Mouse (Mus musculus) cerebellum, adult 9-10 months (tissue): Measurements from ENCODE around the gene Mex3a.

Experiments used
- DNase-seq: peaks from one replicate; pipeline ENCODE4 v3.0.0; 2022

Mex3a gene

GRCm38 (mm10) chr3:88529204-88530000, 2.8 kb upstream of the Mex3a start:
- DNase-seq: no peak

DNA sequence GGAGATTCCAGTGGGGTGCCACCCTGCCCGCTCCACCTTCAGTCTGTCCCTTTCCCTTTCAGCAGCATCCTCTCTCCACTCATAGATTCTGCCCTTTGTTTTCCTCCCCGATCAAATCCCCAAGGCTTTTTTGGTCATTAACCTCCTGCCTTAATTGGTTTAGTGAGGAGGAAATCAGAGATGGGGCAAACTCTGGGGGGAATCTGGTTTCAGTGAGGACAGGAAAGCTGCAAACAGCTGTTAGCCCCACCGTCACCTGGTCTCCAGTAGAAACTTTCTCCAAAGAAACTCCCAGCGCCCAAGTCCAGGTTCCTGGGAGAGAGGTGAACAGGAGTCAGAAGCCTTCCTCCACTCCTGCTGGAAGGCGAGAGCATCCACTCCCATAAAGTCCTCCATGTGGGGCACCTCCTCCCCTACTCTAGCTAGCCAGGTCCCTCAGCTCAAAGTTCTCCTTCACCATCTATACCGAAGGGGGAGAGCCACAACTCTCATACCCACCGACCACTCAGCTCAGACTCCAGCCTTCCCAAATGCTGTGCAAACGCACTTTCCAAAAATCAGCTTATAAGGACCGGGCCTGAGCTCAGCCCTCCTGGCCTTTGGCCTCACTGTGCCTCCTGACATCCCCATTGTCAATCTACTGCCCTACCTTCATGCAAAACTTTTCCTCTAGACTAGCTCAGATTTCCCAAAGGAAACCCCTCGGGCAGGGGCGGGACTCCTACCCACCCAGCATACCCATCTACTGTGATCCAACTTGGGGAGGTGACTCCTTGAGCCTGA, 1.9 kb upstream of the Mex3a start:
- no peak for DNase-seq

DNA sequence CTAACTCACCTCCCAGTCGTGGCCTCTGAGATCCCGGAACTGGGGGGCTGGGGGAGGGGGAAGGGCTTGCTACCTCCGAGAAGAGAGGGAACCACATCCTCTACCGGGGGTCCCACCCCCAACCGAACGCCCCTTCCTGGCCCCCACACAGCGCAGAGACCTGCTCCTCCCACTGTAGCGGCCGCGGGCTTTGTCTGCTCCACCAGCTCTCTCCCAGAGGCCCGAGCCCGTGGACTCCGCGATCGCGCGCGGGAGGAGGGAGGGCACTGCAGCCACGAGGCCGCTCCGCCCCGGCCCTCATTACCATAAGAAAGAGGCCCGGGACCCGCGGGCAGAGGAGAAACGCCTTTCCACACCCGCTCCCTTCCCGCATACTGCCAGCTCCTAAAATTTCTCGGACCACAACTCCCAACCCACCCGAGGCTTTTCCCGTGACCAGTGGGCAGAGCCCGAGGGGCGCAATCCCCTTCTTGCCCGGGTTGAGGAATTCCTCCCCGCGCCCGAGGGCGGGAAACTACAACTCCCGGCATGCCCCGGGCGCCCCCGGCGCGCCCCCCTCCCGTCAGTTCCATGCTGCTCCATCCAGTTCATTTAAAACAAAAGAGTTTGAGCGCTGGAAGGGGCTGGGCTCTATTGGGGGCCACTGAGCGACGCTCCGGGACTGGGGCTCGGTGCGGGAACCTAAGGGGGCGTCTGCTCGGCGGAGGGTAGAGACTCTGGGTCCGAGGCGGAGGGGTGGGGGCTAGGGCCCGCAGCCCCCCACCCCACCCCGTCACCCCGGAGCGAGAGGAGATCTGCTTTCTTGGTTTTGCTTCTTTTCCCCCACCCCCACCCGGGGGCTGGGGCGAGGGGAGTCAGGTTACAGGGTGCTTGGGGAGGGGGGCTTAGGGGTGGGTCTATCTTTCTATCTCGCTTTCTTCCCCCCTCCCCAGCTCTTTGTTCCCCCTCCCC, 572 bp upstream of the Mex3a start:
- DNase-seq: peak; percentile 86

GRCm38 (mm10) chr3:88532689-88533511, 705 bp downstream of the Mex3a start:
- no peak for DNase-seq

DNA sequence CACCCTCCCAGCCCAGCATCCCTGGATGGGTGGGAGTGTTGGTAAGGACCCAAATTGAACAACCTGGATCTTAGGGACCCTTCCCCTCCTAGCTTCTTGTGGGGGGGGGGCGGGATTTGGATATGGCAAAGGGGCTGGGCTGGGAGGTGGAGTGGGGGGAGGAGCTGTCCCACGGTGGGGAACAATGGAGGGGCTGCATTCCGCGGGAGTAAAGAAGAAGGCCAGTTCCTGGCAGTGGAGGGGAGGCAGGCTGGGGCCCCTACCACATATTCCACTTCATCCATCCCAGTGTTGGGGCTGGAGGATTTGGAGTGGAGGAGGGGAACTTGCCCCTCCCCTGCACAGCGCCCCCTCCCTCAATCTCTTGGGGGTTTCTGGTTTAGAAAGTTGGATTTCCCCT, 1.5 kb downstream of the Mex3a start:
- no peak for DNase-seq

DNA sequence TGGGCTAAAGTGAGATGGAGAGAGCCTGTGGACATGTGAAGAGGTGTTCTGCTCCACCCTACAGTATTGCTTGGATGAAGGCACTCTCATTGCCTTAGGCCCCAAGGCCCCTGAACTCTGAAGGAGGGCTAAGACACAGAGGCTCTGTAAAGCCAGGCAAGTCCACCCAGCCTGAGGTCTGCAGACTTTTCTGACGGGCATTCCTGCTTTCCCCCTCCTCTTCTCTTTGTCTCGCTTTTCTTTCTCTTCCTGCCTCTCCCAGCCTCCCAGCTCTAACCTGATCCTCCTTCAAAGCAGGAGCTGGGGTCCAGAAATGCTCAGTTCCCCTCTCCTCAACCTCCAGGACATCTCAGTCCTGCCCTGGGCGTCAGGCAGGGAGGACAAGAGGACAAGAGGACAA, 2.8 kb downstream of the Mex3a start:
- no peak for DNase-seq

DNA sequence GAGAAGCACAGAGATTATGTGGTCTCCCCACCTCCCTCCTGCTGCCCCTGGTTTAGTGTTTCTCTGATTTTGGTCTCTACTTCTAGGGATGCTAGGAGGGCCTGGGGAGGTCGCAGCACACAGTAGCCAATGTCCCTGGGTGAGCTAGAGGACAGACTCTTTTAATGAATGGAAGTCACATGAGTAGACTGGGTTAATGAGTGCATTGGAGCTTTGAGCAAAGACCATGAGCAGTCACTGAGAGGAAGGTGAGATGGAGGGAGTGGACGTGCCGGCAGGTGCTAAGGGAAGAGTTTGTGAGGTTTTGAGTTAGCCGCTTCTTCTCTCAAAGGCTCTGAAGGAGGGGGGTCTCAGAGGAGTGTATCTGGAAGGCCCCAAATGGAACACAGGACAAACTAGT, 3.3 kb downstream of the Mex3a start:
- peak; percentile 43 for DNase-seq

DNA sequence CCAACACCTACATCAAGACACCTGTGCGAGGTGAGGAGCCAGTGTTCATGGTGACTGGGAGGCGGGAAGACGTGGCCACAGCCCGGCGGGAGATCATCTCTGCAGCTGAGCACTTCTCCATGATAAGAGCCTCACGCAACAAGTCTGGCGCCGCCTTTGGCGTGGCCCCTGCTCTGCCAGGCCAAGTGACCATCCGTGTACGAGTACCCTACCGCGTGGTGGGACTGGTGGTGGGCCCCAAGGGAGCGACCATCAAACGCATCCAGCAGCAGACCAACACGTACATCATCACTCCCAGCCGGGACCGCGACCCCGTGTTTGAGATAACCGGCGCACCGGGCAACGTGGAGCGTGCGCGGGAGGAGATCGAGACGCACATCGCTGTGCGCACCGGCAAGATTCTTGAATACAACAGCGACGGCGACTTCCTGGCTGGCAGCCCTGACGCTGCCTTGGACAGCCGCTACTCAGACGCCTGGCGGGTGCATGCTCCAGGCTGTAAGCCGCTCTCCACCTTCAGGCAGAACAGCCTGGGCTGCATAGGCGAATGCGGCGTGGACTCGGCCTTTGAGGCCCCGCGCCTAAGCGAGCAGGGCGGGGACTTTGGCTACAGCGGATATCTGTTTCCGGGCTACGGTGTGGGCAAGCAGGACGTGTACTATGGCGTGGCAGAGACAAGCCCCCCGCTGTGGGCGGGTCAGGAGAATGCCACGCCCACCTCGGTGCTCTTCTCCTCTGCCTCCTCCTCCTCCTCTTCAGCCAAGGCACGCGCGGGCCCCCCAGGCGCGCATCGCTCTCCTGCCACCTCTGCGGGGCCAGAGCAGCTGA, 4.1 kb downstream of the Mex3a start:
- peak; percentile 87 for DNase-seq

- DNase-seq: peak; percentile 57
Observed at GRCm38 (mm10) chr3:88537146-88537545, 5.0 kb downstream of the Mex3a start.

DNA sequence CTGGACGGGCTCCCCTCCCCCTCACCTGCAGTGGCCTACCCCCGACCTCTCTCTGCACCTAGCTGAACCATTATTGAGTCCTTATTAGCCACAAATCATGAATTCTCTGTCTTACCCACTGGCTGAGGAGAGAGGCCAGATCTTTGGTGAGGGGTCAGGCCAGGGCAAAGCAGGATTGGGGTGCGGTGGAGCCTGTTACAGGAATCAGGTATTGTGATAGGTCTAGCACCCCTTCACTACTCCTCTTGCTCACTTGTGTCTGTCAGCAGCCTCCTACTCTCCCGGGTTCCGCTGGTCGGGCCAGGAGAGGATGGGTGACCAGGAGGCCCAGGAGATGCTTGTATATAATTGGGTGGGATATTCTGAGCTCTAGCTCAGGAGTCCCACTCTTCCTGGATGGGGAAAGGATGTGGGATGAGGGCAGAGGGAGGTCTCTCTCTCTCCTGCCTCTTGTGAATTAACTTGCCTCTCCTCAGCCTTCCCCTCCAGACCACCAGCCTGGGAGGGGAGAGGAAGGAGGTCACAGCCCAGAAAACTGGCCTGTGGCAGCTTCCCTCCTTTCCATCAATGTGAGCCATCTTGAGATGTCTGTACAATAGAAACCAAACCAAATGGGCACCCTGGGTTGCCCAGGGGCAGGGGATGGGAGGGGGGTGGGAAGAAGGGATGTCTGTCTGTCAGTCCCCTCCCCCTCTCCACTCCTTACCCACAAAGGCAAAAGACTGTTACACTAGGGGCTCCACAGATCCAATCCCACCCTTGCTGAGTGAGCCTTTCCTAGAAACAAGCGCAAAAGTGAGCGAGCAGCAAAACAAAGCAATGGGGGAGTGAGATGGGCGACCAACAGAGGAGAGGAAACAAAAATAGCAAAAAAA, 6.3 kb downstream of the Mex3a start:
- DNase-seq: no peak

DNA sequence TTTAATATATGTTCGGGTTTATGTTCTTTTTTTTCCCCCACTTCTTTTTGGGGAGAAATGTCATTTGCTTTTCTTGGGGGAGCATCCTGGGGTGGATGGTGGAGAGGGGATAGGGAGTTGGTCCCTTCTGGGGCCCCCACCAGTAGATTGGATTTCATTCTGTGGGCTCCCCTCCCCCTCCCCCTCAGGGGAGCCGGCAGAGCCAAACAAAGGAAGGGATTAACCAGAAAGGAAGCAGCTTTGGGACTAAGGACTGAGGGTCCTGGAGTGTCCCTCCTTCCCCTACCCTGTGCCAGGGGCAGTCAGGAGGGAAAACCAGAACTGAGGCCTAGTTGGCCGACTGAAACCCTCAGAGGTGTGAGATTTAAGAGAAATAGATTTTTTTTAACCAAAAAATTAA, 7.2 kb downstream of the Mex3a start:
- no peak for DNase-seq

DNA sequence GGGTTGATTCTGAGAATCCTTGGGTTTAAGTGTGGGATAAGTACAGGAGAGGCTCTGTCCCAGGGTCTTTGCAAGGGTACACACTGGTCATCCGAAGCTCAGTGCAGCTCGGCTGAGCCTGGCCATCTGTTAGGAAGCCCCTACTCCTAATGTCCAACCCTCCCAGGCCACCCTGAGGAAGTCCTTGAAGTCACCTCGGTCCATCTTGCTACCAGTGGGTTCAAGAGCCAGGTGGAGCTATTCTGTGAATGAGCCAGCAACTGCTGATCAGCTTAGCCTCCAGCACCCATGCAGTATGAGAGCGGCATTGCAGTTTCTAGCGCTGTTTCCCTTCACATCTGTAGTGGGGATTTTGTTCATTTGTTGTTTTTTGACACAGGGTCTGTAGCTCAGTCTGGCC, 7.9 kb downstream of the Mex3a start:
- no peak for DNase-seq

GRCm38 (mm10) chr3:88541622-88542401, 9.6 kb downstream of the Mex3a start:
- DNase-seq: no peak

DNA sequence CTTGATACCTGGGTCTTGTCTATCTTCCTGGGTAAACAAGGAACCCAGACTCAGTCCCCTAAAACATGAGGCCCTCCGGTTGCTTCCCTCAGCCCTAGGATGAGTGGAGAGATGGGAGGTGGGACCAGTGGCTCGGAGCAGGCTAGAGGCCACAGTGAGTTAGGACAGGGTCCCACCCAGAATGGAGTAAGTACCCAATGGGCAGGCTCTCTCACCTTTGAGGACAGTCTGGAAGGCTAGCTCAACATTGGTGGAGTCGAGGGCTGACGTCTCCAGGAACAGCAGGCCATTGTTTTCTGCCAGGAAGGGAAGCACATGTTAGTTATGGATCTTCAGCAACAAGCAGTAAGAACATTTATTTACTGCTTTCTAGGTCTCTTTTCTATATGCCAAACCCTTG, 10.3 kb downstream of the Mex3a start:
- no peak for DNase-seq

GRCm38 (mm10) chr3:88543174-88543573, 11.0 kb downstream of the Mex3a start:
- no peak for DNase-seq

GRCm38 (mm10) chr3:88543651-88544410, 11.6 kb downstream of the Mex3a start:
- DNase-seq: no peak

DNA sequence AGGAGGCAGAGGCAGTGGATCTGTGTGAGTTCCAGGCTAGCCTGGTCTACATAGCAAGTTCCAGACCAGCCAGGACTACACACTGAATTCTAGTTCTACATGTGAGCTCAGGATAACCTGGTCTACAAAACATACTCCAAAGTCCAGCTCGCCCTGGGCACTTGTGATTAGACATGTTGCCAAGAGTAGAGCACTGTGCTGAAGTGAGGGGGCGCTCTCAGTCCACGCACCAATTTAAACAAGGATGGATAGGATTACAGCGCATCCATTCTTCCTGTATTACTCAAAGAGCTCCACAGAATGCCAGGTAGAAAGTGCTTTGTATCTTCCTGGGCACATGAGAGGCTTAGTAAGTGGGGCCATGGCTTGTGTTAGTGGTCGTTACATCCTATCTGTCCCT, 12.3 kb downstream of the Mex3a start:
- no peak for DNase-seq

DNA sequence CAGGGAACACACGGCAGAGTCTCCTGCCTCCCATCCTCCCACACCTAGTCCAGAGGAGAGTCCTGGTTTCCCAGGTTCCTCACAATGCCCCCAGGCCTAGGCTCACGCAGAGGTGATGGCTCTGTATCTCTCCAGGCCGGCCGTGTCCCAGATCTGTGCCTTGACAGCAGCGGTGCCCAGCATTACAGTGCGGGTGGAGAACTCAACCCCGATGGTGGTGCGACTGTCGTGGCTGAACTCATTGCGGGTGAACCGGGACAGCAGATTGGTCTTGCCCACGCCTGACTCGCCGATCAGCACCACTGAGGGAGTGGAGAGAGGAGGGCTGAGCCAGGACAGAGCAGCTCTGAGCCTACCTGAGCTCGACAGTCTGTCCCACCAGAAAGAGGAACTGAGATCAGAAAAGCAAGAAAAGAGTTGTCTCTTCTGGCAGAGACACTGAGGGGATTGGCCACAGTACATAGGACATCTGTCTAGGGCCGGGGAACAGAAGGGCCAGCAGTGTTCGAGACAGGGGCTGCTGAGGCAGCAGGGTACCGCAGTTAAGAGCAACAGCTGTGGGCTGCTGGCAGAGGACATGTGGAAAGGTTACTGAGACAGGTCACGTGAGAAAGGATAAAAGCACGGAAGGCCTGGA, 12.9 kb downstream of the Mex3a start:
- DNase-seq: no peak
